Mouse (Mus musculus) left cerebral cortex, adult 9 months (tissue): Measurements from ENCODE around the gene Pex14.

Experiments
- DNase-seq, 2 experiments: peaks; one replicate each; pipeline ENCODE4 v3.0.0; 2022; ENCODE audit warnings: low spot score in 2 of 2

The Pex14 gene

GRCm38 (mm10) chr4:149057470-149057869 lies 42.2 kb downstream of the Pex14 start:
- no peak for DNase-seq

- no peak for DNase-seq
Observed at GRCm38 (mm10) chr4:149056957-149057356, 42.7 kb downstream of the Pex14 start.

GRCm38 (mm10) chr4:149055847-149056246 lies 43.8 kb downstream of the Pex14 start:
- no peak for DNase-seq

- no peak for DNase-seq
Observed at GRCm38 (mm10) chr4:149049351-149050159, 50.1 kb downstream of the Pex14 start.

- no peak for DNase-seq
Observed at GRCm38 (mm10) chr4:149048625-149049228, 50.9 kb downstream of the Pex14 start.

- no peak for DNase-seq
Observed at GRCm38 (mm10) chr4:149047360-149047759, 52.3 kb downstream of the Pex14 start.

GRCm38 (mm10) chr4:149045885-149046284 lies 53.8 kb downstream of the Pex14 start:
- no peak for DNase-seq

GRCm38 (mm10) chr4:149040289-149040688 lies 59.4 kb downstream of the Pex14 start:
- DNase-seq: no peak

GRCm38 (mm10) chr4:149037706-149038105 lies 62.0 kb downstream of the Pex14 start:
- DNase-seq: no peak

GRCm38 (mm10) chr4:149036592-149036991 lies 63.1 kb downstream of the Pex14 start:
- no peak for DNase-seq

- DNase-seq: no peak
Observed at GRCm38 (mm10) chr4:149031507-149031906, 68.2 kb downstream of the Pex14 start.

- no peak for DNase-seq
Observed at GRCm38 (mm10) chr4:149027571-149027970, 72.1 kb downstream of the Pex14 start.

GRCm38 (mm10) chr4:149025242-149025641 lies 74.4 kb downstream of the Pex14 start:
- DNase-seq: peak in 1 of 2 experiments; percentile 19

- no peak for DNase-seq
Observed at GRCm38 (mm10) chr4:149021021-149021420, 78.7 kb downstream of the Pex14 start.

GRCm38 (mm10) chr4:149019456-149019855 lies 80.2 kb downstream of the Pex14 start:
- DNase-seq: no peak

GRCm38 (mm10) chr4:149006756-149007155 lies 92.9 kb downstream of the Pex14 start:
- no peak for DNase-seq

GRCm38 (mm10) chr4:149006107-149006506 lies 93.6 kb downstream of the Pex14 start:
- DNase-seq: no peak

- no peak for DNase-seq
Observed at GRCm38 (mm10) chr4:149002441-149003093, 97.1 kb downstream of the Pex14 start.

- DNase-seq: no peak
Observed at GRCm38 (mm10) chr4:149001515-149001914, 98.2 kb downstream of the Pex14 start.

- no peak for DNase-seq
Observed at GRCm38 (mm10) chr4:149000746-149001145, 98.9 kb downstream of the Pex14 start.

- no peak for DNase-seq
Observed at GRCm38 (mm10) chr4:148993948-148994347, 105.7 kb downstream of the Pex14 start.

- no peak for DNase-seq
Observed at GRCm38 (mm10) chr4:148990038-148990437, 109.6 kb downstream of the Pex14 start.
